Mouse (Mus musculus) C2C12 (cell line): ENCODE results near the gene Abcg1. TPM values are rescaled to one million over a fixed set of nuclear protein-coding genes. Genes with fewer than 3 reads are reported as not detected.

ENCODE experiments used
- H3K27me3 ChIP-seq: one replicate; pipeline ENCODE4 v1.6.1; 2011; ENCODE audit not compliant: control insufficient read depth, insufficient read depth, insufficient read length
- H3K36me3 ChIP-seq: one replicate; pipeline ENCODE4 v1.6.1; 2011; ENCODE audit not compliant: control insufficient read depth, insufficient read depth
- H3K4me3 ChIP-seq: one replicate; pipeline ENCODE4 v1.5.1; 2011; ENCODE audit warnings: mild to moderate bottlenecking, control low read depth; ENCODE audit not compliant: poor library complexity, insufficient read depth, severe bottlenecking
- H3K79me2 ChIP-seq: one replicate; pipeline ENCODE4 v1.6.1; 2011; ENCODE audit not compliant: control insufficient read depth, insufficient read depth
- H3K79me3 ChIP-seq: one replicate; pipeline ENCODE4 v1.6.1; 2011; ENCODE audit warnings: low read depth, control low read depth
- H3ac ChIP-seq: one replicate; pipeline ENCODE3; 2011; ENCODE audit warnings: low read depth; ENCODE audit not compliant: control insufficient read depth, insufficient read length
- CEBPB ChIP-seq: IDR thresholded peaks from one replicate; pipeline ENCODE4 v1.6.1; 2011; ENCODE audit warnings: low read depth, mild to moderate bottlenecking, control low read depth, moderate library complexity
- CTCF ChIP-seq: IDR thresholded peaks from one replicate; pipeline ENCODE4 v1.5.1; 2011; ENCODE audit not compliant: control insufficient read depth, insufficient read depth, insufficient read length
- FOSL1 ChIP-seq: IDR thresholded peaks from one replicate; pipeline ENCODE4 v1.8.0; 2011; ENCODE audit warnings: mild to moderate bottlenecking, low read length; ENCODE audit not compliant: poor library complexity, insufficient read depth, severe bottlenecking
- MAX ChIP-seq: IDR thresholded peaks from one replicate; pipeline ENCODE4 v1.6.1; 2011; ENCODE audit warnings: mild to moderate bottlenecking, control low read depth
- MYOD1 ChIP-seq: IDR thresholded peaks from one replicate; pipeline ENCODE4 v1.6.1; 2011; ENCODE audit warnings: low read depth; ENCODE audit not compliant: control insufficient read depth, insufficient read length
- MYOG ChIP-seq: IDR thresholded peaks from one replicate; pipeline ENCODE4 v1.6.1; 2011; ENCODE audit not compliant: control insufficient read depth, insufficient read length; ENCODE audit errors: extremely low read depth
- USF1 ChIP-seq: IDR thresholded peaks from one replicate; pipeline ENCODE4 v1.6.1; 2011; ENCODE audit warnings: low read depth, mild to moderate bottlenecking, control low read depth, moderate library complexity
- polyA plus RNA-seq: library from polyadenylated mRNA; unstranded; fragments of >200 nt; fragmentation: generic; extraction: Trizol; gene quantifications from one replicate; pipeline ENCODE4 v1.2.1, GENCODE M21; 2012; ENCODE audit warnings: missing spikeins

Abcg1 gene
- polyA plus RNA-seq, 1 experiment: 0.46 TPM

DNA sequence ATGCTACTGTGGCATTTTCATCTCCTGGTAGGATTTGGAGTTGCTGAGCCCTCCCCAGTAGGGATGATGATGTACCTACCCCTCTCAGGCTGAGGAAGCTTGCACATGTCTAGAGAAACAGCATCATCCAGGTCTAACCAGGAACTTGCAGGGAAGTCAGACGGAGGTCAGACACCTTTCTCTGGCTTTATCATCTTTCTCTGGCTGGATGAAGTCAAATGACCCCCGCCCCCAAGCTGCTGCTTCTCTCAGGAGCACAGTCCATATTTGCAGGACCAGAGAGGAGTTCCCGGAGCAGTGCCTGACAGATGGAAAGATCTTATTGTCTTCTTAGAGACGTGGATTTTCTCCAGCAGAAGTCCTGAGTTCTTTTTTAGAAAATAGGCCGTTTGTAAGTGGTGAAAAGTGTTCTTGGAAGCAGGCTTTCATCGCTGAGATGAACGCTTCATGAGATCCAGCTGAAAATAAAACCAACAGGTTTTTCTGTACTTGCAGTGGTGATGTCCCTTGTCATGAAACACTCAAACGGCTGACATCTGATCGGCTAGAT lies 28.6 kb upstream of the Abcg1 start:
- Histone ChIP-seq H3K36me3 (no peaks in the 10 kb centered on the region), H3K4me3 (no peak overlapping the region), H3K79me2 (no peaks in the 10 kb centered on the region), H3K27me3 (no peaks in the 10 kb centered on the region), H3K79me3 (no peaks in the 10 kb centered on the region), H3ac (no peak overlapping the region)
- no peak for TF ChIP-seq USF1

DNA sequence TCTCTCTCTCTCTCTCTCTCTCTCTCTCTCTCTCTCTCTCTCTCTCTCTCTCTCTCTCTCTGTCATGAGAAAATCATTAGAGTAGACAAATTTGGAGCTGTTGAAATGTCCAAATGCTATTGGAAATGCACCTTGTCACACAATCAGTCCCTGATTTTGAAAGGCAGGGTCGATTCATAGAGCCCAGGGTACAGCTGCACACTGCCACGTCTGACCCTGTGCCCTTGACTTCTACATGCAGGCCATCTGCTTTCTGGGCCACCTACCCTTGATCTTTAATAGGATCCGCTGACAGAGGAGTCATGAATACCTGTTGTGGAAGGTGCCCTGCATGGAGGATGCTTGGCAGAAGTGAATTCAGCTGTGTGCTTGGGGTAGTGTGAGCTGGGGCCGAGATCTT lies 28.1 kb upstream of the Abcg1 start:
- Histone ChIP-seq H3K27me3 (no peaks in the 10 kb centered on the region), H3K4me3 (no peak overlapping the region), H3K79me3 (no peaks in the 10 kb centered on the region), H3K79me2 (no peaks in the 10 kb centered on the region), H3K36me3 (no peaks in the 10 kb centered on the region), H3ac (no peak overlapping the region)
- TF ChIP-seq MYOG (no peak), MYOD1 (no peak), CEBPB (no peak), CTCF (no peak), USF1 (no peak), FOSL1 (no peak), MAX (no peak)

DNA sequence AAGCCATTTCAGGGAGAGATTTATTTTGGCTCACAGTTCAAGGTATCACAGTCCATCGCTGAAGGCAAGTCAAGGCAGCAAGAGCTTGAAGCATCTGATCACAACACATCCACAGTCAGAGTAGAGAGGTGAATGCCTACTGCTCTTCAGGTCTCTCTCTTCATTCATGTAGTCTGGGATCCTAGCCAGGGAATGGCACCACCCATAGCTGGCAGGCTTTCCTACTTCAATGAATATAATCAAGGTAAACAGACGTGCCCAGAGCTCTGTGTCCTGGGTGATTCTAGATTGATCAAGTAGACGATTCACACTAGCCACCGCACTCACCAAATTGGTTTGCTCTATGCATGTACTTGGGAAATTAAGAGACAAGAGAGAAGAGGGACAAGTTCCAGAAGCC lies 25.1 kb upstream of the Abcg1 start:
- Histone ChIP-seq H3K79me2 (no peaks in the 10 kb centered on the region), H3K27me3 (no peaks in the 10 kb centered on the region), H3K79me3 (no peaks in the 10 kb centered on the region), H3K36me3 (no peaks in the 10 kb centered on the region), H3ac (no peak overlapping the region), H3K4me3 (no peak overlapping the region)
- TF ChIP-seq MYOD1 (no peak), MAX (no peak), MYOG (no peak), USF1 (no peak), CEBPB (no peak), FOSL1 (no peak), CTCF (no peak)

DNA sequence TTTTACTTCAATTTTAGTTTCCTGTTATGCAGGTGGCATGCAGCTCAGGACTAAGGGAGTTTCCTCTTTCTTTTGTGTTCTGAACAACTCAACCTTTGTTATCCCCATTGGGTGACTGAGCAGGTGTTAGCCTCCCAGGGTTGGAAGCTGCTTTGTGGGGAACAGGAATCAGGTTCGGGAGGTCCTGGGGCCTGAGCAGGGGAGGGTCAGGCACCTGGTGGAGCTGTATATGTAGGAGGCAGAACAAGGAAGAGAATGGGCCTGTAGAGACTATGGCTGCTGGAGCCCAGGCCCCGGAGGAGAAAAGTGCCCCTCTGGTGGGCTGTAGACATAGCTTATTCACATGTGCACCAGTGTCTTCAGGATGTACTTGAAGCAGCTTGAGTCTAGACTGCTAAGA lies 24.2 kb upstream of the Abcg1 start:
- TF ChIP-seq MYOD1 (no peak), FOSL1 (no peak), MAX (no peak), MYOG (no peak), CEBPB (no peak), USF1 (no peak), CTCF (no peak)
- Histone ChIP-seq H3K4me3 (no peak overlapping the region), H3K79me3 (no peaks in the 10 kb centered on the region), H3K36me3 (no peaks in the 10 kb centered on the region), H3K27me3 (no peaks in the 10 kb centered on the region), H3K79me2 (no peaks in the 10 kb centered on the region), H3ac (no peak overlapping the region)

DNA sequence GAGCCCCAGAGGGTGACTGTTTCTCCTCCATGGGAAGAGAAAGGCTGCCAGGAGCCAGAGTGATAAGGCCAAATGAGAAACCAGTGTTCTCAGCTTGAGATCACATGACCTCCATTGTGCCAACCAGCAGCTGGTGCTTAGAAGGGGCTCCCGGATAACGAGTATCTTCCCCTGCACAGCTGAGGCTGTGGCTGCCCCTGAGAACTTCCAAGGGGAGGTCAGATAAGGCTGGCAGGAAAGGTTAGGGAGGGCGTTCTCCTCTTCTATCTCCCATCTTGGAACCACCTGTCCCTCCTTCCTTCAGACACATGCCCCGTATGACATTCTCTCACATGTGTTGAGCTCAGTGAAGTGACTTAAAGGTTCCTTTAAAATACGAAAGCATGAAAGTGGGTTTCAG lies 23.3 kb upstream of the Abcg1 start:
- Histone ChIP-seq H3K4me3 (no peak overlapping the region), H3K79me3 (no peaks in the 10 kb centered on the region)
- TF ChIP-seq MYOG (no peak), MAX (no peak)

DNA sequence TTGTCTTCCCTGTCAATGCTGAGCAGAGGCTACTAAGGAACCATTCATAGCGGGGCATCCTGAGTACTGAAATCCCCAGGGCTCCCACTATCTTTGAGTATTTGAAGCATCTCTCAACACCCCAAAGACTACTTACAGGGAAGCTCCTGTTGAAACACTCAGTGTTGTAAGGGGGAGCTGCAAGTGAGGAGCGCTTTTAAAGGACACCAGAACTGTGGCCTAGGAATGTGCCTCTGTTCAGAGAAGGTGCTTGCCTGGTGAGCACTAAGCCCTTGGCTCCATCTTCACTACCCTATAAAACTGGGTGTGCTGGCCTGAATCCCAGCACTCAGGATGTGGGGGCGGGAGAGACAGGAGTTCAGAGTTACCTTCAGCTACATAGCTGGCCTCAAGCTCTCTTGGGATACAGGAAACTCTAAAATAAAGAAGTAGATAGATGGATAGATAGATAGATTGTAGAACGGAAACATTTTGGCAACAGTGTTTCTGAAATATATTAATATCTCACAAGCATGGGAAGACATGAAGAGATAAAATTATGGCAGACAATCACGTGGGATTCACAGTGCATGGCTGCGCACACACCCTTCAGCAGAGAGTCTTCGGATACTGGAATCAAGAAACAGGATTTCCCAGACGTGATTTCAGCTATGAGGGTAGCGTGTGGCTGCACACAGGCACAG lies 22.7 kb upstream of the Abcg1 start:
- Histone ChIP-seq H3K27me3 (no peaks in the 10 kb centered on the region), H3K79me2 (no peaks in the 10 kb centered on the region), H3K79me3 (no peaks in the 10 kb centered on the region), H3K36me3 (no peaks in the 10 kb centered on the region), H3K4me3 (no peak overlapping the region), H3ac (no peak overlapping the region)
- no peak for TF ChIP-seq MAX
- TF ChIP-seq CTCF: no peak
- no peak for TF ChIP-seq MYOG
- no peak for TF ChIP-seq MYOD1
- TF ChIP-seq FOSL1: no peak
- no peak for TF ChIP-seq CEBPB
- no peak for TF ChIP-seq USF1

More for the DNA sequence above, 23.3 kb upstream of the Abcg1 start:
- no peaks in the 10 kb centered on the region for H3K36me3 ChIP-seq
- no peak overlapping the region for H3ac ChIP-seq
- H3K79me2 ChIP-seq: no peaks in the 10 kb centered on the region
- no peaks in the 10 kb centered on the region for H3K27me3 ChIP-seq
